Mouse (Mus musculus) neural tube, embryonic 14.5 days (tissue): Measurements from ENCODE around the gene Snx33. TPM values are rescaled to one million over a fixed set of nuclear protein-coding genes. Genes with fewer than 3 reads are reported as not detected.
"Not testable (repeated sequence)": the region's sequence is repeated elsewhere in the genome, so short reads cannot be mapped to it uniquely, and the experiment has no call there.

Experiments used
- ATAC-seq: fragments of 200-750 bp; cut with Nextera tagmentation; 2 replicates; pipeline ENCODE4 v1.8.0; 2017; ENCODE audit warnings: low read depth, mild to moderate bottlenecking, moderate TSS enrichment, moderate library complexity
- H3K27ac ChIP-seq: fragments of 300-500 bp; sonication (generic); 2 replicates; pipeline ENCODE4 v1.5.1; 2014; ENCODE audit warnings: low read depth, mild to moderate bottlenecking, control low read depth, low read length, moderate library complexity, mixed read lengths
- H3K27me3 ChIP-seq: fragments of 300-500 bp; sonication (generic); 2 replicates; pipeline ENCODE4 v1.6.1; 2014; ENCODE audit warnings: low read length; ENCODE audit not compliant: control insufficient read depth, insufficient read depth
- H3K36me3 ChIP-seq: fragments of 300-500 bp; sonication (generic); 2 replicates; pipeline ENCODE4 v1.6.1; 2014; ENCODE audit warnings: low read length, mixed read lengths; ENCODE audit not compliant: control insufficient read depth, insufficient read depth
- H3K4me1 ChIP-seq: fragments of 300-500 bp; sonication (generic); 2 replicates; pipeline ENCODE4 v1.6.1; 2014; ENCODE audit warnings: low read length; ENCODE audit not compliant: control insufficient read depth, insufficient read depth
- H3K4me2 ChIP-seq: fragments of 300-500 bp; sonication (generic); 2 replicates; pipeline ENCODE4 v1.6.1; 2014; ENCODE audit warnings: mild to moderate bottlenecking, low read depth, low read length, control low read depth
- H3K4me3 ChIP-seq: fragments of 300-500 bp; sonication (generic); 2 replicates; pipeline ENCODE4 v1.5.1; 2014; ENCODE audit warnings: low read depth, low read length, control low read depth, mixed read lengths
- H3K9ac ChIP-seq: fragments of 300-500 bp; sonication (generic); replicated peaks from 2 replicates; pipeline ENCODE4 v1.6.1; 2014; ENCODE audit warnings: low read depth, mild to moderate bottlenecking, control low read depth, low read length, mixed read lengths
- H3K9me3 ChIP-seq: fragments of 300-500 bp; sonication (generic); 2 replicates; pipeline ENCODE4 v1.6.1; 2016; ENCODE audit warnings: low read length; ENCODE audit not compliant: control insufficient read depth
- WGBS: fragments of 180-500 bp; shearing (Covaris S2); extraction: QIAGEN DNeasy Blood & Tissue Kit; methylation state at CpG from one replicate; pipeline ENCODE4 v1.1.7; 2014; 5-methylcytosine and 5-hydroxymethylcytosine counted together
- polyA plus RNA-seq: library from polyadenylated mRNA; unstranded; fragments of >200 nt; fragmentation: Nextera tagmentation; extraction: Ambion mirVana; gene quantifications from 2 replicates; pipeline ENCODE4 v1.2.1, GENCODE M21; 2014

Gene Snx33
- polyA plus RNA-seq, 1 experiment from 2014 or later, result 1.3 TPM

DNA sequence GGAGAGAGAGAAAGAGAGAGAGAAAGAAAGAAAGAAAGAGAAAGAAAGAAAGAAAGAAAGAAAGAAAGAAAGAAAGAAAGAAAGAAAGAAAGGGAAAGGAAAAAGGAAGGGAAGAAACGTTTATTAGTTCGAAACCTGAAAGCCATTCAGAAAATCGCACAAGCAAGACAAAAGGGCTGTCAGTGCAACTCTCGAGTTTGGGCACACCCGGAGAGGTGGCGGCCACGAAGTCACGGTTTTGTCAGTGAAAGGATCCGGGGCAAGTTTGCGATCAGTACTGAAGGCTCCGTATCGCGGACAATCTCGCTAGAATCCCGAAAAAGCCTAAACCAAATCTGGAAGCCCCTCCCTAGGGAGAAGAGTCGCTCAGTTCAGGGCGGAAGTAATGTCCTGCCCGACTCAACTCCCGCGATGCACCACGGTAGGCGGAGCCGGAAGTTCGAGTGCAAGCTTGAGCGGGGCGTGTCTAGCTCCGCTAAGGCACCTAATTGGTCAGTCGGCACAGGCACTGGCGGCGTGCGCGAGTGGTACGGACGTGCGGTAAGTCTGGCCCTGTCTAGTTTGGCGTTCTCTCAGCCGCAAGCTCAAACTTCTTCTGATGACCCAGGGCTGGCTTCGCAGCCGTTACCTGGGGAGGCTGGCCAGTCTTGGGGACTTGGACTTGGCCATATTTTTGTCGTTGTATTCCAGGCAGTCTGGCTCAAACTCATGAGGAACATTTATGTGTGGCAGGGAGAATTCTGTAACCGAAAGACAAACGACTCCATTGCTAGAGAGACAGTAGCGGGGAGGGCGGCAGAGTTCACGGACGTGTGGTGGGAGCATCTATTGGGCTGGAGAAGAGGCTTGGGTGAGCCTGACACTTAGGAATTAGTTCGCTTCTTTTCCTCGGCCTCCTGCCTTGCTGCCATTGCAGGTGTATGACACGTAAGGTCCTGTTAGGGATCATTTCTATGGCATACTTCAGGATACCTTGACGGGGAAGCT lies 22.5 kb upstream of the Snx33 start, which contains the start of gene Snupn:
Gene Snupn (plus strand): TSS at position 465 of the 987 bp plus-strand sequence.
- under 1% methylated on average over 50 of the region's 50 CpGs for WGBS

GRCm38 (mm10) chr9:56949767-56950166 lies 21.6 kb upstream of the Snx33 start:
- Histone ChIP-seq H3K9me3 (no peaks in the 10 kb centered on the region), H3K27ac (no peak overlapping the region), H3K4me1 (peaks cover 3% of the 10 kb centered on the region; the same call in 1 of the 2 replicates), H3K27me3 (no peaks in the 10 kb centered on the region), H3K36me3 (no peaks in the 10 kb centered on the region), H3K9ac (no peak overlapping the region), H3K4me2 (peak overlapping the region; percentile 33), H3K4me3 (peak overlapping the region; percentile 14)
- no peak for ATAC-seq
- WGBS, result 26% methylated on average over 13 of the region's 13 CpGs

More for the DNA sequence above, 22.5 kb upstream of the Snx33 start, which contains the start of gene Snupn:
- no peaks in the 10 kb centered on the region for H3K27me3 ChIP-seq
- peak within 1 kb of the TSS; percentile 69 for H3K9ac ChIP-seq
- peak within 1 kb of the TSS; percentile 80 for H3K4me2 ChIP-seq
- H3K4me1 ChIP-seq, result peaks cover 3% of the 10 kb centered on the region; the same call in 1 of the 2 replicates
- peak; percentile 100 for ATAC-seq
- H3K27ac ChIP-seq, result peak within 1 kb of the TSS; percentile 78
- no peaks in the 10 kb centered on the region for H3K36me3 ChIP-seq
- peak within 1 kb of the TSS; percentile 50 for H3K4me3 ChIP-seq
- H3K9me3 ChIP-seq, result no peaks in the 10 kb centered on the region

DNA sequence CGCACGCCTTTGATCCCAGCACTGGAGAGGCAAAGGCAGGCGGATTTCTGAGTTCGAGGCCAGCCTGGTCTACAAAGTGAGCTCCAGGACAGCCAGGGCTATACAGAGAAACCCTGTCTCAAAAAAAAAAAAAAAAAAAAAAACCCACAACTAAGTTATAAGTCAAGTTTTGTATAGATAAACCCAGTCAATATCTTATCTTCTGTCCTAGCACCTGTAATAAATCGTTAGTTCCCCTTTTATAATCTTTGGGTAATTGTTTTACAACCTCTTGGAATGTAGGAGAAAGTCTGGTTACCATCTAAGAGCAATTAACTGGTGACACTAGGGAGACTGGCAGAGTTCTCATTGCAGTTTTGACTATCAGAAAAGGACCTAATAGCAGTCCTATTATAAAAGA lies 20.5 kb upstream of the Snx33 start:
- not testable (repeated sequence) for ATAC-seq, H3K27me3 ChIP-seq, H3K9ac ChIP-seq, H3K9me3 ChIP-seq, H3K36me3 ChIP-seq, H3K4me3 ChIP-seq, H3K4me2 ChIP-seq, H3K27ac ChIP-seq, H3K4me1 ChIP-seq
- 39% methylated on average over 5 of the region's 5 CpGs for WGBS

- H3K27me3 ChIP-seq, H3K4me3 ChIP-seq, H3K9ac ChIP-seq, ATAC-seq, H3K36me3 ChIP-seq, H3K4me1 ChIP-seq, H3K27ac ChIP-seq, H3K9me3 ChIP-seq, H3K4me2 ChIP-seq: not testable (repeated sequence)
- WGBS, result 28% methylated on average over 3 of the region's 3 CpGs
These were observed 19.3 kb upstream of the Snx33 start for GRCm38 (mm10) chr9:56947481-56947880.

DNA sequence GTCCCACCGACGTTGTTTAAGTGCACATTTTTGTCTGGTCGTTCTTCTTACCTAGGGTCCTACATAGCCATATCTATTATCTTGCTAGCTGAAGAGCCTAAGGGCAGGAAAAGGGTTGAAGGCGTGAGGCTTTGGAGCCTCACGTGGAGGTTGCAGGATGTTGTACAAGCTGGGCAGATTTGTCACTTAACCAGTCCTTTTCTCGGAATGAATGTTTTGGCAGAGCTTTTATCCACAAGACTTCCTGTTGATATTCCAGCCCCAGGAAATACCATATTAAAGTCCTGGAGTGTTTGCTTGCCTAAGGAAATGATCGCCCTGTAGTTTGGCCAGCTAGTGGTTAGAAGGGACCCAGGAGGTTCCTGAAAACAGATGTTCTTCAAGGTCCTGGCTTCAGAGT lies 10.2 kb upstream of the Snx33 start:
- Histone ChIP-seq H3K36me3 (no peaks in the 10 kb centered on the region), H3K4me2 (peak overlapping the region; percentile 82)

DNA sequence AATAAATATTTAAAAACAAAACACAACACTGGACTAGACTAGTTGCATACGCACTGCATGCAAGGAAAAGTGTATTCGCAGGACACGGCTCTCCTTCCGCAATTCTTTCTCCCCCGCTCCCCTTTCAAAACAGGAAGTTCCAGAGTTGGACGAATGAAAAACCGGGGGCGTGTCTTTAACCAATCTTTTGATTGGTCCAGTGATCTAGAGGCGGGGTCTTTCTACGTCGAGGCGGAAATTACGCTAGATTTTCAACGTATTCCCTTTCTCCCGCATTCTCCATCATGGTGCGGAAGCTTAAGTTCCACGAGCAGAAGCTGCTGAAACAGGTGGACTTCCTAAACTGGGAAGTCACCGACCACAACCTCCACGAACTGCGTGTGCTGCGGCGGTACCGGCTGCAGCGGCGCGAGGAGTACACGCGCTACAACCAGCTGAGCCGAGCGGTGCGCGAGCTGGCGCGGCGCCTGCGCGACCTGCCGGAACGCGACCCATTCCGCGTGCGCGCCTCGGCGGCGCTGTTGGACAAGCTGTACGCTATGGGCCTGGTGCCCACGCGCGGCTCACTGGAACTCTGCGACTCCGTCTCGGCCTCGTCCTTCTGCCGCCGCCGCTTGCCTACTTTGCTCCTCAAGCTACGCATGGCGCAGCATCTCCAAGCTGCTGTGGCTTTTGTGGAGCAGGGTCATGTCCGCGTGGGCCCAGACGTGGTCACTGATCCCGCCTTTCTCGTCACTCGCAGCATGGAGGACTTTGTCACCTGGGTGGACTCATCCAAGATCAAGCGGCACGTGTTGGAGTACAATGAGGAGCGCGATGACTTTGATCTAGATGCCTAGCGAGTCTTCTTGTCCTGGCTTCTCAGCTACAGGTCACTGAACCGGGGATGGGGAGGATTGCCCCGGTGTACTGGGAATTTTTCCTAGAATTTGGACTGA lies 9.3 kb upstream of the Snx33 start, which contains the start of gene Imp3:
Gene Imp3 (plus strand): TSS at position 253 of the 938 bp plus-strand sequence.
- Histone ChIP-seq H3K4me1 (peaks cover 13% of the 10 kb centered on the region), H3K27ac (peak within 1 kb of the TSS; percentile 85), H3K4me3 (peak within 1 kb of the TSS; percentile 72), H3K27me3 (no peaks in the 10 kb centered on the region), H3K4me2 (peak within 1 kb of the TSS; percentile 82), H3K36me3 (no peaks in the 10 kb centered on the region), H3K9ac (peak within 1 kb of the TSS; percentile 64), H3K9me3 (no peaks in the 10 kb centered on the region)
- peak; percentile 97 for ATAC-seq
- under 1% methylated on average over 73 of the region's 73 CpGs for WGBS

More for the DNA sequence above, 10.2 kb upstream of the Snx33 start:
- Histone ChIP-seq H3K4me1 (peaks cover 13% of the 10 kb centered on the region), H3K27me3 (no peaks in the 10 kb centered on the region), H3K9me3 (no peaks in the 10 kb centered on the region), H3K27ac (no peak overlapping the region; the same call in 1 of the 2 replicates), H3K9ac (peak overlapping the region; percentile 64), H3K4me3 (peak overlapping the region; percentile 72)
- WGBS, result 7% methylated on average over 7 of the region's 7 CpGs
- no peak for ATAC-seq

DNA sequence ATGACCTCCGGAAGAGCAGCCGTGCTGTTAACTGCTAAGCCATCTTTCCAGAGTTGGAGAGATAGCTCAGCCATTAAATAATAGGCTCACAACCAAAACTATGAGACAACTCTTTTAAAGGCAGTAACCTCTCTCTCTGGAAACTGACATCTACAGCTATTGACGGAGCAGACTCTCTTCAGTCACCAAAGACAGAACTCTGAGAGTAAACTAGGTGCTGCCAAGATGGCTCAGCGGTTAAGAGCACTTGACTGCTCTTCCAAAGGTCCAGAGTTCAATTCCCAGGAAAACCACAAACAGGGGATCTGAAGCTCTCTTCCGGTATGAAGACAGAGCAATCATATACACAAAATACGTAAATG lies 8.7 kb upstream of the Snx33 start:
- no peaks in the 10 kb centered on the region for H3K27me3 ChIP-seq
- no peaks in the 10 kb centered on the region for H3K36me3 ChIP-seq
- 20% methylated on average over 6 of the region's 6 CpGs for WGBS
- peaks cover 13% of the 10 kb centered on the region for H3K4me1 ChIP-seq
- no peak overlapping the region for H3K27ac ChIP-seq
- H3K4me2 ChIP-seq, result peak overlapping the region; percentile 82
- H3K4me3 ChIP-seq, result peak overlapping the region; percentile 72
- no peak overlapping the region for H3K9ac ChIP-seq
- ATAC-seq, result no peak
- no peaks in the 10 kb centered on the region for H3K9me3 ChIP-seq

- whole genome bisulfite sequencing, result 81% methylated on average over 1 of the region's 1 CpGs
- H3K4me1 ChIP-seq, result peaks cover 7% of the 10 kb centered on the region
- H3K27ac ChIP-seq, result no peak overlapping the region
- H3K4me3 ChIP-seq, result no peak overlapping the region
- no peak overlapping the region for H3K4me2 ChIP-seq
- no peak overlapping the region for H3K9ac ChIP-seq
- no peaks in the 10 kb centered on the region for H3K9me3 ChIP-seq
- no peak for ATAC-seq
- no peaks in the 10 kb centered on the region for H3K36me3 ChIP-seq
- no peaks in the 10 kb centered on the region for H3K27me3 ChIP-seq
These were observed 2.4 kb upstream of the Snx33 start for GRCm38 (mm10) chr9:56930556-56930955.
